Mouse (Mus musculus) CD8-positive naive resting alpha-beta T cell, adult 57 days (primary cell): ENCODE measurements around the gene Olfr107. TPM values are rescaled to one million over a fixed set of nuclear protein-coding genes. Genes with fewer than 3 reads are reported as not detected.

Experiments used
- total RNA-seq: library from RNA; stranded (reverse); gene quantifications from one replicate; pipeline ENCODE4 v1.2.4, GENCODE M21; 2023

Gene Olfr107
- not detected for total RNA-seq

GRCm38 (mm10) chr17:37398926-37399325 lies at the start of gene Olfr107:
Olfr107 (plus strand) TSS chr17:37399226.

GRCm38 (mm10) chr17:37359282-37359681 lies 39.7 kb upstream of the Olfr107 start, which contains the start of gene Olfr104-ps:
Olfr104-ps (plus strand) TSS chr17:37359582.

GRCm38 (mm10) chr17:37378733-37379132 lies 20.3 kb upstream of the Olfr107 start, which contains the start of gene Olfr105-ps:
Olfr105-ps (plus strand) TSS chr17:37379033.

GRCm38 (mm10) chr17:37390093-37390492 lies 8.9 kb upstream of the Olfr107 start, which contains the start of gene Olfr106-ps:
Olfr106-ps (plus strand) TSS chr17:37390393.

GRCm38 (mm10) chr17:37445180-37445579 lies 46.2 kb downstream of the Olfr107 start, which contains the start of gene Olfr108:
Olfr108 (plus strand) TSS chr17:37445480.

Other genes starting within 250 kb of the Olfr107 start
- not detected for gene Olfr93, start 237.7 kb upstream of the Olfr107 start, total RNA-seq
- not detected for gene Ubd, start 205.3 kb upstream of the Olfr107 start, total RNA-seq
- not detected for gene Olfr94, start 198.2 kb upstream of the Olfr107 start, total RNA-seq
- gene Olfr95, start 186.1 kb upstream of the Olfr107 start, total RNA-seq: not detected
- gene Olfr96, start 179.1 kb upstream of the Olfr107 start, total RNA-seq: not detected
- gene Olfr97, start 161.9 kb upstream of the Olfr107 start, total RNA-seq: not detected
- gene Olfr98, start 135.5 kb upstream of the Olfr107 start, total RNA-seq: not detected
- 38.8 TPM for gene H2-M3, start 129.0 kb upstream of the Olfr107 start, total RNA-seq
- gene Olfr99, start 115.8 kb upstream of the Olfr107 start, total RNA-seq: not detected
- gene Olfr101, start 94.9 kb upstream of the Olfr107 start, total RNA-seq: not detected
- gene Olfr102, start 82.2 kb upstream of the Olfr107 start, total RNA-seq: not detected
- gene Olfr103, start 59.5 kb upstream of the Olfr107 start, total RNA-seq: not detected
- gene Olfr104-ps, start 39.6 kb upstream of the Olfr107 start, total RNA-seq: not detected
- not detected for gene Olfr105-ps, start 20.2 kb upstream of the Olfr107 start, total RNA-seq
- not detected for gene Olfr106-ps, start 8.8 kb upstream of the Olfr107 start, total RNA-seq
- not detected for gene Olfr108, start 46.3 kb downstream of the Olfr107 start, total RNA-seq
- gene Olfr109, start 59.7 kb downstream of the Olfr107 start, total RNA-seq: not detected
- not detected for gene H2-M2, start 84.3 kb downstream of the Olfr107 start, total RNA-seq
- not detected for gene Olfr110, start 93.2 kb downstream of the Olfr107 start, total RNA-seq
- not detected for gene Olfr111, start 108.8 kb downstream of the Olfr107 start, total RNA-seq
- gene Olfr112, start 170.2 kb downstream of the Olfr107 start, total RNA-seq: not detected
- not detected for gene Olfr113, start 178.4 kb downstream of the Olfr107 start, total RNA-seq
- not detected for gene Olfr114, start 193.5 kb downstream of the Olfr107 start, total RNA-seq
- not detected for gene Olfr115, start 227.9 kb downstream of the Olfr107 start, total RNA-seq
- gene Olfr116, start 228.0 kb downstream of the Olfr107 start, total RNA-seq: not detected